Mouse (Mus musculus) embryonic fibroblast, embryonic 13.5 days (primary cell): ENCODE data around the gene Arhgap42.

Source experiments
- CTCF ChIP-seq: IDR thresholded peaks from 2 replicates; pipeline ENCODE4 v1.5.1; 2011; ENCODE audit warnings: mild to moderate bottlenecking, control low read depth, low read length, moderate library complexity, borderline replicate concordance; ENCODE audit not compliant: insufficient read depth
- POLR2A ChIP-seq: IDR thresholded peaks from 2 replicates; pipeline ENCODE4 v1.6.1; 2011; ENCODE audit warnings: low read depth, mild to moderate bottlenecking, control low read depth, low read length, moderate library complexity

DNA sequence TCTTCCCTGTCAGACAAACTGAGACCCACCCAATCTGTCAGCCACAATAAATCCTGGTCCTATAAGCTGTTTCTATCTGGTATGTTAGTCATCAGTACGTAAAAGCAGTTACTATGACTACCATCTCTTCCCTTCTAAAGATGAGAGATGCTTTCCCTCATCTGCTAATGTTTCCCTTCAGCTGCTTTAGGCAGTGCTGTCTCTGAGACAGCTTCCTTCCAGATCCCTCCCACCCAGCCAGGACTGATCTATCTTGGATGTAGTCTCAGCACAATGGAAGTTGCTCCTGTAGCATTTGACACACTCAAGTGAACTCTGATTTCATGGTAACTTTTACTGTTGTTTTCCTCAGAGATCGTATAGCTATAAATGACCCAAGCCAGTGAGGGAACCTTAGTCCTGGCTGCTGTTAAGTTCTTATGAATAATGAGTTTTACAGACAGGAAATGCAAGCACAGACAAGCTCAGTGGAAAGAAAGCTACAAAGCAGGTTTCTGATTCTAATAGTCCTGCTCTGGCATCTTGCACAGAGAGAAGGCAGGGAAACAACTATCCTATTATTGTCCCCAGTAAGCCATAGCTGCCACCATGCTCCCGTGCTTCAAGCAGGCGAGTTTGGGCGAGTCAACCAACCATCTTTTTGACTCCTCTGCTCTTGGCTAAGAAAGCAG, 67.6 kb downstream of the Arhgap42 start:
- TF ChIP-seq CTCF (no peak), POLR2A (no peak)
